Mouse (Mus musculus) embryonic facial prominence, embryonic 15.5 days (tissue): ENCODE results near the gene Faf2. TPM values are rescaled to one million over a fixed set of nuclear protein-coding genes. Genes with fewer than 3 reads are reported as not detected.

Experiments used
- ATAC-seq: fragments of 200-750 bp; cut with Nextera tagmentation; 2 replicates; pipeline ENCODE4 v1.8.0; 2017; ENCODE audit warnings: low read depth, moderate TSS enrichment; ENCODE audit not compliant: insufficient number of reproducible peaks, low FRiP score, low TSS enrichment
- H3K27ac ChIP-seq: fragments of 300-500 bp; sonication (generic); replicated peaks from 2 replicates; pipeline ENCODE4 v1.5.1; 2015; ENCODE audit warnings: mild to moderate bottlenecking, inconsistent platforms
- H3K27me3 ChIP-seq: fragments of 300-500 bp; sonication (generic); 2 replicates; pipeline ENCODE4 v1.6.1; 2015; ENCODE audit warnings: inconsistent platforms
- H3K36me3 ChIP-seq: fragments of 300-500 bp; sonication (generic); 2 replicates; pipeline ENCODE4 v1.6.1; 2015; ENCODE audit warnings: mild to moderate bottlenecking, inconsistent platforms
- H3K4me1 ChIP-seq: fragments of 300-500 bp; sonication (generic); 2 replicates; pipeline ENCODE4 v1.6.1; 2015; ENCODE audit warnings: inconsistent platforms
- H3K4me2 ChIP-seq: fragments of 300-500 bp; sonication (generic); replicated peaks from 2 replicates; pipeline ENCODE4 v1.6.1; 2015; ENCODE audit warnings: mild to moderate bottlenecking, inconsistent platforms
- H3K4me3 ChIP-seq: fragments of 300-500 bp; sonication (generic); replicated peaks from 2 replicates; pipeline ENCODE4 v1.5.1; 2015; ENCODE audit warnings: mild to moderate bottlenecking, inconsistent platforms
- H3K9ac ChIP-seq: fragments of 300-500 bp; sonication (generic); 2 replicates; pipeline ENCODE4 v1.6.1; 2015; ENCODE audit warnings: inconsistent platforms
- H3K9me3 ChIP-seq: fragments of 300-500 bp; sonication (generic); replicated peaks from 2 replicates; pipeline ENCODE4 v1.6.1; 2016; ENCODE audit warnings: inconsistent platforms
- WGBS: fragments of 180-500 bp; shearing (Covaris S2); methylation state at CpG from one replicate; pipeline ENCODE4 v1.1.7; 2015; 5-methylcytosine and 5-hydroxymethylcytosine counted together
- polyA plus RNA-seq: library from polyadenylated mRNA; unstranded; fragments of >200 nt; fragmentation: Nextera tagmentation; extraction: Ambion mirVana; gene quantifications from 2 replicates; pipeline ENCODE4 v1.2.1, GENCODE M21; 2015

Faf2 gene
- polyA plus RNA-seq, 1 experiment from 2014 or later, result 77.6 TPM

DNA sequence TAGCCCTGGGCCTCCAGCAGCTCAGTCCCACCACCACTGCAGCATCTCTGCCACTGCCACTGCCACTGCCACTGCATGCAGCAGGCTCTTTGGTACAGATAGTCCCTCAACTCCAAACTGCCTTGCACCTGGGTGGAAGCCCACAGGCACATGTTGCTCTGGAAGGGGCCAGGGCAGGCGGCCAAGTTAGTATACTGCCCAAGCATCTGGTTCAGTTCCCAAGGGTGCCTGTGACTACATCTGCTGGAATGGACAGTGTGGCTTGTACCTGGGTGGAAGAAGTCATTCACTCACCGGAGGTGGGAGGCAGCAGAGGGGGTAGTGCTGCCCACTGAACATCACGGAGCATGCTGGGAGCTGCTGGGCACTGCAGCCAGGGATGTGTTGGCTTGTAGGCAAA, 61.7 kb downstream of the Faf2 start:
- H3K4me3 ChIP-seq, result no peak overlapping the region
- no peak for ATAC-seq
- H3K9ac ChIP-seq, result no peak overlapping the region
- 89% methylated on average over 3 of the region's 3 CpGs for WGBS
- H3K4me2 ChIP-seq, result no peak overlapping the region
- H3K9me3 ChIP-seq, result no peaks in the 10 kb centered on the region
- no peak overlapping the region for H3K27ac ChIP-seq
- peaks cover 26% of the 10 kb centered on the region for H3K4me1 ChIP-seq
- H3K36me3 ChIP-seq, result peaks cover 56% of the 10 kb centered on the region
- H3K27me3 ChIP-seq, result no peaks in the 10 kb centered on the region

- ATAC-seq, result no peak
- peaks cover 30% of the 10 kb centered on the region for H3K4me1 ChIP-seq
- no peaks in the 10 kb centered on the region for H3K9me3 ChIP-seq
- WGBS, result 65% methylated on average over 3 of the region's 3 CpGs
- H3K27me3 ChIP-seq, result no peaks in the 10 kb centered on the region
- H3K36me3 ChIP-seq, result peaks cover 47% of the 10 kb centered on the region
- no peak overlapping the region for H3K27ac ChIP-seq
- H3K9ac ChIP-seq, result no peak overlapping the region
- H3K4me3 ChIP-seq, result no peak overlapping the region
- H3K4me2 ChIP-seq, result no peak overlapping the region
These were observed 62.7 kb downstream of the Faf2 start for GRCm38 (mm10) chr13:54684140-54684896.

GRCm38 (mm10) chr13:54685174-54685573, 63.6 kb downstream of the Faf2 start:
- Histone ChIP-seq H3K36me3 (peaks cover 41% of the 10 kb centered on the region), H3K27me3 (no peaks in the 10 kb centered on the region), H3K4me2 (peak overlapping the region; percentile 74), H3K4me3 (peak overlapping the region; percentile 98), H3K27ac (no peak overlapping the region), H3K4me1 (peaks cover 30% of the 10 kb centered on the region), H3K9ac (no peak overlapping the region; the same call in 1 of the 2 replicates), H3K9me3 (no peaks in the 10 kb centered on the region)
- no peak for ATAC-seq
- 36% methylated on average over 2 of the region's 2 CpGs for WGBS

DNA sequence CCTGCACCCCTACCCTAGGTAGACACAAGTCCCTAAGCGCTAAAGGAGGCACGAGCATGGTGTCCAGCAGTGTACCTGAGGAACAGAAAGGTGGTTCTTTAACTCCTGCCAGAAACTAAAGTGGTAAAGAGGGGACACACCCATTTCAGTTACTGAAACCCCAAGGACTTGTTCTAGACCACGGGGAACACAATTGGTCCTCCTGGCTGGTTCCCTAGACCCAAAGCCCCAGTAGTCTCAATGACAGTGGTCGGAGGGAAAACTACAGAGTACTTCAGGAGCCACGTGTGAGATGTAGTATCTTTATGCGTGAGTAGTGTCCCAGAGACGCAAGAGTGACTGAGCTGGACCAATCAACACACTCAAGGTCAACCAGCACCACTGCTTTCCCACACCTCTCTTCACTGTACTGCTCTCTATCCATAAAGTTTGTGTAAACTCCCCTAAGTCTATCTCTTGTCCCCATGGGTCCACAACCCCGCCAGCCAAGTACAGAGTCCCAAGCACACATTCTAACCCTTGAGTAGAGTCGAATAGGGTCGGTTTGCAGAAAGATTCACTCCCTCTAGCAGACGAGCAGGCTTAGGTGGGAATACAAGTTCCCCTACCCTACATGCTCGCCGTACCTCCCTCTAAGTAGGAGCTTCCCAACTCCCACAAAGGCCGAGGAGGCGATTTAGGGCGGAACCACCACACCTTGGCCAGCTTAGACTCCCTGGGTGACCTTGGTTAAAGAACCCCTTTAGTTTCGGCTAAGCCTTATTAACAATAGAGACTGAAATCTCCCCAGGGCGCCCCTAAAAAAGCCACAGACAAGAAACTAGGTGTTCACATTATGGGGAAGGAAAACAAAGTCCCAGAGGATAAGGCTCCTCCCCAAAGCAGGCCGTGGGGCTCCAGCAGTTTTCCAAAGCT, 64.8 kb downstream of the Faf2 start:
- WGBS, result 4% methylated on average over 19 of the region's 19 CpGs
- Histone ChIP-seq H3K27ac (peak overlapping the region; percentile 99), H3K4me3 (peak overlapping the region; percentile 98), H3K27me3 (no peaks in the 10 kb centered on the region), H3K36me3 (peaks cover 29% of the 10 kb centered on the region), H3K4me2 (peak overlapping the region; percentile 74), H3K9ac (peak overlapping the region; percentile 91), H3K9me3 (no peaks in the 10 kb centered on the region), H3K4me1 (peaks cover 33% of the 10 kb centered on the region)
- ATAC-seq, result no peak

- H3K4me3 ChIP-seq, result peak overlapping the region; percentile 98
- H3K9me3 ChIP-seq, result no peaks in the 10 kb centered on the region
- ATAC-seq, result peak; percentile 67
- H3K36me3 ChIP-seq, result peaks cover 22% of the 10 kb centered on the region
- H3K4me1 ChIP-seq, result peaks cover 39% of the 10 kb centered on the region
- under 1% methylated on average over 32 of the region's 35 CpGs for WGBS
- H3K9ac ChIP-seq, result peak overlapping the region; percentile 91
- H3K4me2 ChIP-seq, result peak overlapping the region; percentile 74
- no peaks in the 10 kb centered on the region for H3K27me3 ChIP-seq
- H3K27ac ChIP-seq, result peak overlapping the region; percentile 99
These were observed 65.5 kb downstream of the Faf2 start for GRCm38 (mm10) chr13:54687096-54687495.

DNA sequence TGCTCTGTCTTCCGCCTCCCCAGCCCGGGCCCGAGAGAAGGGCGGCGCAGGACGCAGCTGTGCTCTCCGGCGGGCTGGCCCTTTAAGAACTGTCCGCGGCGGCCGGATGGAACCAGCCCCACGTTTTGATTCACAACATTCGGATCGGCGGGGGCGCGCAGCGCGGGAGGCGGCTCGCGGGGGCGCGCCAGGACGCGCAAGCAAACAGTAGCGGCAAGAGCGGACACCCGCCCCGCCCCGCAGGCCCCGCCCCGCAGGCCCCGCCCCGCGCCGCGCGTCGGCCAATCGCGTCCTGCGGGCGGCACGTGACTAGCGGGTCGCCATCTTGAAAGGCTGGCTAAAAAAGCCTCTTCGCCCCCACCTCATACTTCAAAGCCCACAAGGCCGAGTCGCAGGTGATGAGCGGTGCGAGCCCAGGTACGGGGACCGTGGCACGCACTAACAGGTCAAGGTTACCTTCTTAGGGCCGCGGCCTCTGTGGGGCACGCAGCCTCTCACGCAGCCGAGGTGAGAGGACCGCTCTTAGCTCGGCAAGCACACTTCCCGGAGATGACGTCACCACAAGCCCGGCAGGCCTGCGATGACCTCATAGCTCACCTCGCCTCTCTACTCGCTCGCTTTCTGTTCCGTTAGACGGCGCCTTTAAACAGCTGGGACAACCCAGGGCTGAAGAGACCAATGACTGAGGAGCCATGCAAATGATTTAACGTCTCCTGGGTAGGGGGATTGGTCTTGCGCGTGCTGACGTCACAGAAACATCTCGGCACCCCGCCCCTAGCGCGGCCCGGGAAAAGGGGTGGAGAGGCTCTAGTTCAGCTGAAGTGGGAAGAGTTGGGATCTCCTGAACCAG, 66.2 kb downstream of the Faf2 start:
- peak overlapping the region; percentile 74 for H3K4me2 ChIP-seq
- peaks cover 15% of the 10 kb centered on the region for H3K36me3 ChIP-seq
- H3K27ac ChIP-seq, result peak overlapping the region; percentile 99
- H3K4me3 ChIP-seq, result peak overlapping the region; percentile 98
- peaks cover 46% of the 10 kb centered on the region for H3K4me1 ChIP-seq
- ATAC-seq, result peak; percentile 91
- no peaks in the 10 kb centered on the region for H3K27me3 ChIP-seq
- H3K9ac ChIP-seq, result peak overlapping the region; percentile 91
- under 1% methylated on average over 82 of the region's 82 CpGs for WGBS
- no peaks in the 10 kb centered on the region for H3K9me3 ChIP-seq

DNA sequence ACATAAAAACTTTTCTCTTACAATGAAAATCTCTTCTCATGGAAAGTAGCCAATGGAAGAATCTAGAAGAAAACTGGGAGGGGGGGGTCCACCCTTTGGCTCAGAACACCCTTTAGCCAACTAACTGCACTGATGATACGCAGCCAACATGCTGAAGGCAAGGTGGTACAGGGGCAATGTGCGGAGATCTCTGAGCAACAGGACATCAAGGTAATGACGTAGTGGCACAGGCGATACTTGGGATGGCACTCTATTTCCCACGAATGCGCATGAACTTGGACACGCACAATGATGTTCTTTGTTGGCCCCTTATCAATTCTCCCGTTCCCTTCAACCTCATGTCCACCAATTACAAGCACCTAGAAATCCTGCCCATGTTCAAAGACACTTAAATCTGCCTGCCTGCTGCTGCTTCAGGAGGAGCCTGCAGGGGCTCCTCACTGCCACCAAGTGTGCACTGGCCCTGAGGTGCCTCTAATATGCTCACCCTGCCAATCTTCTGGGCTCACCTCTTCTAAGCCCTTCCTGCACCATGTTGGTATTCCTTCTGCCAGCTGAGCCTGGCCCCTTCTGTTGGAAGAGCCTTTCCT, 68.7 kb downstream of the Faf2 start:
- Histone ChIP-seq H3K27ac (no peak overlapping the region), H3K4me3 (no peak overlapping the region), H3K4me1 (peaks cover 47% of the 10 kb centered on the region), H3K9me3 (no peaks in the 10 kb centered on the region), H3K36me3 (no peaks in the 10 kb centered on the region), H3K4me2 (no peak overlapping the region), H3K9ac (no peak overlapping the region), H3K27me3 (no peaks in the 10 kb centered on the region)
- 93% methylated on average over 8 of the region's 8 CpGs for WGBS
- ATAC-seq, result no peak

GRCm38 (mm10) chr13:54691737-54692136, 70.2 kb downstream of the Faf2 start:
- no peak for ATAC-seq
- Histone ChIP-seq H3K4me2 (no peak overlapping the region), H3K27me3 (no peaks in the 10 kb centered on the region), H3K9ac (no peak overlapping the region), H3K36me3 (no peaks in the 10 kb centered on the region), H3K4me1 (peaks cover 32% of the 10 kb centered on the region), H3K9me3 (no peaks in the 10 kb centered on the region), H3K27ac (no peak overlapping the region), H3K4me3 (no peak overlapping the region)

- no peak for ATAC-seq
- peak overlapping the region; percentile 83 for H3K4me2 ChIP-seq
- WGBS, result 11% methylated on average over 21 of the region's 21 CpGs
These were observed 71.3 kb downstream of the Faf2 start for GRCm38 (mm10) chr13:54692711-54693557.

More at GRCm38 (mm10) chr13:54692711-54693557, 71.3 kb downstream of the Faf2 start:
- Histone ChIP-seq H3K9me3 (no peaks in the 10 kb centered on the region), H3K4me1 (peaks cover 32% of the 10 kb centered on the region), H3K36me3 (no peaks in the 10 kb centered on the region), H3K4me3 (peak overlapping the region; percentile 98), H3K27ac (peak overlapping the region; percentile 93), H3K27me3 (no peaks in the 10 kb centered on the region), H3K9ac (peak overlapping the region; percentile 94)
